Mouse (Mus musculus): ENCODE measurements at regions not wholly inside any gene's neighbourhood (a gene's known extent, or its start where the extent isn't known, plus 50 kb on each side); places are given as distances from the start of the nearest gene placed in this dataset.

GRCm38 (mm10) chr15:74319407-74319806, 316.7 kb downstream of the Mroh4 start:
- TF ChIP-seq CTCF (IDR thresholded peaks at IDR 0.05) (no peak), EP300 (IDR thresholded peaks at IDR 0.05) (no peak)

All from lung, postnatal 0 days (tissue).